Mouse (Mus musculus): ENCODE data around the gene Zfp52. TPM values are rescaled to one million over a fixed set of nuclear protein-coding genes. Genes with fewer than 3 reads are reported as not detected.

Zfp52 gene
- polyA plus RNA-seq (2015; fragmentation: Nextera tagmentation; extraction: Ambion mirVana) = 4.0 TPM in 2 replicates

- H3K9ac ChIP-seq = peak within 1 kb of the TSS; percentile 64
- H3K27me3 ChIP-seq = no peaks in the 10 kb centered on the region
- H3K36me3 ChIP-seq = no peaks in the 10 kb centered on the region
- ATAC-seq (replicated peaks; ENCODE audit: insufficient number of reproducible peaks, insufficient read depth, low FRiP score, low read depth) = peak; percentile 63
- WGBS = 3% methylated on average over 21 of the region's 21 CpGs
- peak within 1 kb of the TSS; percentile 88 for H3K4me2 ChIP-seq
- H3K4me3 ChIP-seq = peak within 1 kb of the TSS; percentile 69
- H3K4me1 ChIP-seq (replicated peaks) = peaks cover 23% of the 10 kb centered on the region
- H3K9me3 ChIP-seq (replicated peaks) = no peaks in the 10 kb centered on the region
- H3K27ac ChIP-seq = peak within 1 kb of the TSS; percentile 69
Measured at GRCm38 (mm10) chr17:21535096-21536001, at the start of gene Zfp52. TSS of gene Zfp52 (plus strand) at chr17:21535539.

- Histone ChIP-seq H3K9me3 (replicated peaks) (no peaks in the 10 kb centered on the region), H3K27ac (peak within 1 kb of the TSS; percentile 84)
Measured at GRCm38 (mm10) chr17:21488760-21489499, 46.4 kb upstream of the Zfp52 start, which contains the start of gene Zfp53. TSS of gene Zfp53 (plus strand) at chr17:21488998.

GRCm38 (mm10) chr17:21489500-21490001, 45.8 kb upstream of the Zfp52 start:
- no peaks in the 10 kb centered on the region; the same call in 1 of the 2 replicates for H3K36me3 ChIP-seq
- H3K9me3 ChIP-seq (replicated peaks) = no peaks in the 10 kb centered on the region
- 7% methylated on average over 8 of the region's 8 CpGs for WGBS
- peak overlapping the region; percentile 75 for H3K9ac ChIP-seq
- H3K4me2 ChIP-seq = peak overlapping the region; percentile 77
- no peak for ATAC-seq (replicated peaks; ENCODE audit: insufficient number of reproducible peaks, insufficient read depth, low FRiP score, low read depth)
- H3K4me1 ChIP-seq (replicated peaks) = peaks cover 6% of the 10 kb centered on the region
- H3K27me3 ChIP-seq = no peaks in the 10 kb centered on the region
- peak overlapping the region; percentile 96 for H3K4me3 ChIP-seq
- peak overlapping the region; percentile 84; the same call in 1 of the 2 replicates for H3K27ac ChIP-seq

More at GRCm38 (mm10) chr17:21488760-21489499, 46.4 kb upstream of the Zfp52 start, which contains the start of gene Zfp53:
- H3K9ac ChIP-seq = peak within 1 kb of the TSS; percentile 75
- no peaks in the 10 kb centered on the region for H3K27me3 ChIP-seq
- peak; percentile 100 for ATAC-seq (replicated peaks; ENCODE audit: insufficient number of reproducible peaks, insufficient read depth, low FRiP score, low read depth)
- H3K4me1 ChIP-seq (replicated peaks) = peaks cover 6% of the 10 kb centered on the region
- WGBS = under 1% methylated on average over 34 of the region's 34 CpGs
- no peaks in the 10 kb centered on the region; the same call in 1 of the 2 replicates for H3K36me3 ChIP-seq
- peak within 1 kb of the TSS; percentile 96 for H3K4me3 ChIP-seq
- peak within 1 kb of the TSS; percentile 77 for H3K4me2 ChIP-seq

- Histone ChIP-seq H3K4me1 (replicated peaks) (no peaks in the 10 kb centered on the region), H3K36me3 (peaks cover 13% of the 10 kb centered on the region), H3K4me3 (no peak overlapping the region), H3K4me2 (no peak overlapping the region), H3K9me3 (replicated peaks) (no peaks in the 10 kb centered on the region), H3K9ac (no peak overlapping the region), H3K27ac (no peak overlapping the region), H3K27me3 (no peaks in the 10 kb centered on the region)
- WGBS = 63% methylated on average over 1 of the region's 1 CpGs
- ATAC-seq (replicated peaks; ENCODE audit: insufficient number of reproducible peaks, insufficient read depth, low FRiP score, low read depth) = no peak
Measured at GRCm38 (mm10) chr17:21501365-21501764, 34.0 kb upstream of the Zfp52 start.

- no peaks in the 10 kb centered on the region for H3K4me1 ChIP-seq (replicated peaks)
- no peak for ATAC-seq (replicated peaks; ENCODE audit: insufficient number of reproducible peaks, insufficient read depth, low FRiP score, low read depth)
- WGBS = 93% methylated on average over 1 of the region's 1 CpGs
Measured at GRCm38 (mm10) chr17:21504524-21504923, 30.8 kb upstream of the Zfp52 start.

GRCm38 (mm10) chr17:21506258-21506657, 29.1 kb upstream of the Zfp52 start:
- Histone ChIP-seq H3K4me3 (no peak overlapping the region), H3K27me3 (no peaks in the 10 kb centered on the region), H3K9me3 (replicated peaks) (no peaks in the 10 kb centered on the region), H3K4me1 (replicated peaks) (no peaks in the 10 kb centered on the region), H3K27ac (no peak overlapping the region), H3K9ac (no peak overlapping the region), H3K4me2 (no peak overlapping the region), H3K36me3 (peaks cover 19% of the 10 kb centered on the region)
- 93% methylated on average over 3 of the region's 3 CpGs for WGBS
- ATAC-seq (replicated peaks; ENCODE audit: insufficient number of reproducible peaks, insufficient read depth, low FRiP score, low read depth) = no peak

More at GRCm38 (mm10) chr17:21504524-21504923, 30.8 kb upstream of the Zfp52 start:
- Histone ChIP-seq H3K9me3 (replicated peaks) (no peaks in the 10 kb centered on the region), H3K27ac (no peak overlapping the region), H3K27me3 (no peaks in the 10 kb centered on the region), H3K9ac (no peak overlapping the region), H3K4me3 (no peak overlapping the region), H3K4me2 (no peak overlapping the region), H3K36me3 (peaks cover 20% of the 10 kb centered on the region)

- Histone ChIP-seq H3K27me3 (no peaks in the 10 kb centered on the region), H3K9me3 (replicated peaks) (no peaks in the 10 kb centered on the region), H3K4me2 (no peak overlapping the region), H3K36me3 (peaks cover 17% of the 10 kb centered on the region), H3K4me1 (replicated peaks) (no peaks in the 10 kb centered on the region), H3K27ac (no peak overlapping the region), H3K9ac (no peak overlapping the region), H3K4me3 (no peak overlapping the region)
- no peak for ATAC-seq (replicated peaks; ENCODE audit: insufficient number of reproducible peaks, insufficient read depth, low FRiP score, low read depth)
Measured at GRCm38 (mm10) chr17:21509756-21510155, 25.6 kb upstream of the Zfp52 start.

GRCm38 (mm10) chr17:21515403-21516105, 19.8 kb upstream of the Zfp52 start:
- peaks cover 11% of the 10 kb centered on the region for H3K4me1 ChIP-seq (replicated peaks)
- peak overlapping the region; percentile 81 for H3K27ac ChIP-seq
- H3K9me3 ChIP-seq (replicated peaks) = no peaks in the 10 kb centered on the region
- 0 out of 2 replicates have a peak overlapping the region, but pooled peaks have one; percentile 52 for H3K9ac ChIP-seq
- WGBS = 1% methylated on average over 8 of the region's 8 CpGs
- peak overlapping the region; percentile 56 for H3K4me3 ChIP-seq
- no peaks in the 10 kb centered on the region for H3K36me3 ChIP-seq
- ATAC-seq (replicated peaks; ENCODE audit: insufficient number of reproducible peaks, insufficient read depth, low FRiP score, low read depth) = no peak
- H3K4me2 ChIP-seq = peak overlapping the region; percentile 80
- H3K27me3 ChIP-seq = no peaks in the 10 kb centered on the region

- Histone ChIP-seq H3K9me3 (replicated peaks) (no peaks in the 10 kb centered on the region), H3K4me2 (peak overlapping the region; percentile 80), H3K27me3 (no peaks in the 10 kb centered on the region), H3K27ac (peak overlapping the region; percentile 81), H3K4me3 (peak overlapping the region; percentile 56), H3K4me1 (replicated peaks) (peaks cover 11% of the 10 kb centered on the region), H3K9ac (peak overlapping the region; percentile 52), H3K36me3 (no peaks in the 10 kb centered on the region)
- peak; percentile 89 for ATAC-seq (replicated peaks; ENCODE audit: insufficient number of reproducible peaks, insufficient read depth, low FRiP score, low read depth)
- under 1% methylated on average over 37 of the region's 37 CpGs for WGBS
Measured at GRCm38 (mm10) chr17:21516201-21517129, 18.9 kb upstream of the Zfp52 start.

GRCm38 (mm10) chr17:21517130-21517671, 18.1 kb upstream of the Zfp52 start:
- H3K4me3 ChIP-seq = peak overlapping the region; percentile 56
- no peaks in the 10 kb centered on the region for H3K36me3 ChIP-seq
- no peak for ATAC-seq (replicated peaks; ENCODE audit: insufficient number of reproducible peaks, insufficient read depth, low FRiP score, low read depth)
- 24% methylated on average over 4 of the region's 4 CpGs for WGBS
- peak overlapping the region; percentile 81 for H3K27ac ChIP-seq
- H3K9me3 ChIP-seq (replicated peaks) = no peaks in the 10 kb centered on the region
- H3K4me1 ChIP-seq (replicated peaks) = peaks cover 11% of the 10 kb centered on the region
- H3K27me3 ChIP-seq = no peaks in the 10 kb centered on the region
- peak overlapping the region; percentile 80 for H3K4me2 ChIP-seq
- H3K9ac ChIP-seq = peak overlapping the region; percentile 52

All from heart, embryonic 15.5 days (tissue).